Comparison of ENCODE assay signal across 14 mouse cellular contexts in genomic region chr9:45294210-45295011, GRCm38 (mm10). TPM values are rescaled to one million over a fixed set of nuclear protein-coding genes. Genes with fewer than 3 reads are reported as not detected.
DNase-seq lines count a peak whose midpoint lies in the region; TF ChIP-seq lines count a peak whose summit lies in the region.
"Had no signal": no experiment of that assay in that cellular context is flagged by ENCODE, and none has a peak within 500 bp of the region (broad histone marks: within the 10 kb centered on the region; RNA-seq: fewer than 3 reads in every experiment).

No protein-coding gene starts in this region.

- H3K4me3 ChIP-seq in heart, adult 2 months, result no peak overlapping the region
- no peak overlapping the region for H3K4me3 ChIP-seq in bone marrow macrophage, adult 2 months (ENCODE audit: insufficient read depth, low read length)
- H3K4me3 ChIP-seq in megakaryocyte, embryonic 14.5 days (replicated peaks), result peak overlapping the region; percentile 53

- no peaks in the 10 kb centered on the region for H3K79me2 ChIP-seq in heart, adult 2 months (replicated peaks; ENCODE audit: control insufficient read depth, insufficient read depth, low read length)

- H3K9ac ChIP-seq in heart, adult 2 months (ENCODE audit: low read depth, low read length), result no peak overlapping the region
- H3K9ac ChIP-seq: lung, embryonic 14.5 days had no signal

- peak overlapping the region; percentile 12; the same call in 1 of the 2 replicates for H3K27ac ChIP-seq in heart, adult 2 months
- H3K27ac ChIP-seq in bone marrow macrophage, adult 2 months (ENCODE audit: insufficient read depth, low read depth, low read length), result peak overlapping the region; percentile 78

- no peak for TF ChIP-seq POLR2A in heart, adult 2 months (IDR thresholded peaks at IDR 0.05; ENCODE audit: insufficient read depth, low read depth, low read length)
- TF ChIP-seq POLR2A in bone marrow macrophage, adult 2 months (IDR thresholded peaks at IDR 0.05; ENCODE audit: borderline replicate concordance, low read depth, low read length), result no peak

- no peaks in the 10 kb centered on the region for H3K36me3 ChIP-seq in heart, adult 2 months (ENCODE audit: control insufficient read depth, insufficient read depth, low read length)
- H3K36me3 ChIP-seq in megakaryocyte, embryonic 14.5 days (replicated peaks; ENCODE audit: low read length), result no peaks in the 10 kb centered on the region

- intact Hi-C loops in heart, adult 2 months (cut with DNase I), result no loop called here

- no peaks in the 10 kb centered on the region for H3K27me3 ChIP-seq in heart, adult 2 months (ENCODE audit: control insufficient read depth, insufficient read depth, low read length)
- no peaks in the 10 kb centered on the region for H3K27me3 ChIP-seq in megakaryocyte, embryonic 14.5 days (replicated peaks)

- TF ChIP-seq EP300 in heart, adult 2 months (IDR thresholded peaks at IDR 0.05; ENCODE audit: insufficient read depth, low read depth, low read length), result 0 out of 2 replicates have a peak, but pooled peaks have one; percentile 41

- DNase-seq in heart, adult 2 months, result peak in 1 of 2 experiments; percentile 43
- no peak for DNase-seq in heart, postnatal 4 days
- DNase-seq in 416B (ENCODE audit: low read depth), result peak; percentile 57
- no peak for DNase-seq in right cerebral cortex, postnatal 25 days
- no peak for DNase-seq in cerebellum, postnatal 4 days (ENCODE audit: low spot score in 2 of 2)
- no peak for DNase-seq in right cerebral cortex, postnatal 14 days
- DNase-seq: cerebellum, postnatal 36 days; gastrocnemius, postnatal 10 days; kidney, postnatal 10 days; lung, embryonic 14.5 days; thymus, adult 18-20 months had no signal

- no peaks in the 10 kb centered on the region for H3K9me3 ChIP-seq in megakaryocyte, embryonic 14.5 days

- peaks cover 7% of the 10 kb centered on the region; the same call in 1 of the 2 replicates for H3K4me1 ChIP-seq in heart, adult 2 months (ENCODE audit: control insufficient read depth, insufficient read depth, low read length)
- H3K4me1 ChIP-seq in bone marrow macrophage, adult 2 months (ENCODE audit: control insufficient read depth, insufficient read depth, low read length), result peaks cover 61% of the 10 kb centered on the region
- H3K4me1 ChIP-seq in megakaryocyte, embryonic 14.5 days, result peaks cover 81% of the 10 kb centered on the region

- WGBS in heart, adult 2 months, result 40% methylated on average over 10 of the region's 10 CpGs

- no peak for TF ChIP-seq CTCF in heart, adult 2 months (IDR thresholded peaks at IDR 0.05)
- no peak for TF ChIP-seq CTCF in bone marrow macrophage, adult 2 months (IDR thresholded peaks at IDR 0.05; ENCODE audit: low read depth, low read length)

RNA-seq across cellular contexts. Expression of gene Tmprss13, which starts 24.5 kb away (rescaled TPM):
- 1 to 10 TPM; 5.4 to 6.9 TPM for total RNA-seq in heart, adult 2 months (2021)
- 0.94 and 6.9 TPM in 2 replicates for polyA plus RNA-seq in heart, adult 2 months (2012; rRNA removed)
- under 1 TPM; 0.24 to 0.50 TPM for total RNA-seq in heart, postnatal 4 days (2021)
- not detected in 2 replicates for polyA plus RNA-seq in bone marrow macrophage, adult 2 months (2012; ENCODE audit: insufficient read depth, insufficient read length, missing spikeins)
- 0.02 TPM in 1 of 2 replicates, not detected in the other for polyA plus RNA-seq in megakaryocyte, embryonic 14.5 days (2012; ENCODE audit: insufficient read depth, low replicate concordance)
- total RNA-seq: left cerebral cortex, postnatal 14 days had no signal

RNA-seq across cellular contexts. Expression of gene Il10ra, which starts 25.5 kb away (rescaled TPM):
- 1 to 10 TPM; 1.7 to 1.8 TPM for total RNA-seq in heart, adult 2 months (2021)
- polyA plus RNA-seq in heart, adult 2 months (2012; rRNA removed), result 3.6 and 3.7 TPM in 2 replicates
- total RNA-seq in heart, postnatal 4 days (2021), result 1 to 10 TPM; 1.0 to 1.2 TPM
- polyA plus RNA-seq in bone marrow macrophage, adult 2 months (2012; ENCODE audit: insufficient read depth, insufficient read length, missing spikeins), result 195 and 197 TPM in 2 replicates
- polyA plus RNA-seq in megakaryocyte, embryonic 14.5 days (2012; ENCODE audit: insufficient read depth, low replicate concordance), result 4.8 and 7.7 TPM in 2 replicates

Comparison
In these comparisons a context has a peak if more than half of its experiments do, and no peak if none do; other contexts are left out.
1. RNA of gene Il10ra, which starts 25.5 kb away (polyA plus RNA-seq): 195 to 197 TPM in bone marrow macrophage, adult 2 months; 4.8 to 7.7 TPM in megakaryocyte, embryonic 14.5 days and 3.6 to 3.7 TPM in heart, adult 2 months; every median in the first group is over 10 times any median in the second.